Mouse (Mus musculus): ENCODE measurements around the gene Snip1. TPM values are rescaled to one million over a fixed set of nuclear protein-coding genes. Genes with fewer than 3 reads are reported as not detected.

The Snip1 gene
- polyA plus RNA-seq, 1 experiment, result 19.1 TPM

DNA sequence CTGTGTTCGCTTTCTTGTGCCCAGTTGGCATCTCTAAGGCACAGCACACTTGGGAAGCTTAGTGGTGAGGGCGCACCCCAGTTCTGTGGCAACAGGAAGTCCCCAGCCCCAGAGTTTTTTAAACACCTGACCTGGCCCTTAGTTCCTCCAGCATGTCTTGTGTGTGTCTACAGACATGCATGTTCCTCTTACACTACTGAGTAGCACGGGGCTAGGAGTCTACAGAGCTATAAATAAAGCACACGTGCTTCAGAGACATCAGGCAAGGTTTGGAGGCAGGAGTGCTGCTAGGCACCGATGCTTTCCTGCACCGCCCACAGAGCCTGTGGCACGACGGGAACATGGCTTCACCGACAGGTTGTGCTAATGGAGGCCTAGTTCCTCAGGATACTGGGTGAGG lies 11.1 kb upstream of the Snip1 start:
- Histone ChIP-seq H3K4me3 (ENCODE audit: control insufficient read depth, low read depth, low read length) (no peak overlapping the region), H3K27me3 (ENCODE audit: control insufficient read depth, insufficient read depth, low read length) (no peaks in the 10 kb centered on the region), H3K36me3 (ENCODE audit: control insufficient read depth, insufficient read depth, low read length) (peaks cover 5% of the 10 kb centered on the region), H3K27ac (ENCODE audit: control insufficient read depth, insufficient read depth, low read depth, low read length) (no peak overlapping the region), H3K4me1 (ENCODE audit: control insufficient read depth, insufficient read depth, low read length) (no peaks in the 10 kb centered on the region)
- TF ChIP-seq CTCF (IDR thresholded peaks at IDR 0.05; ENCODE audit: control insufficient read depth, insufficient read depth, insufficient replicate concordance, low read depth, low read length) (no peak), POLR2A (IDR thresholded peaks at IDR 0.05; ENCODE audit: control insufficient read depth, low read depth, low read length) (no peak)

DNA sequence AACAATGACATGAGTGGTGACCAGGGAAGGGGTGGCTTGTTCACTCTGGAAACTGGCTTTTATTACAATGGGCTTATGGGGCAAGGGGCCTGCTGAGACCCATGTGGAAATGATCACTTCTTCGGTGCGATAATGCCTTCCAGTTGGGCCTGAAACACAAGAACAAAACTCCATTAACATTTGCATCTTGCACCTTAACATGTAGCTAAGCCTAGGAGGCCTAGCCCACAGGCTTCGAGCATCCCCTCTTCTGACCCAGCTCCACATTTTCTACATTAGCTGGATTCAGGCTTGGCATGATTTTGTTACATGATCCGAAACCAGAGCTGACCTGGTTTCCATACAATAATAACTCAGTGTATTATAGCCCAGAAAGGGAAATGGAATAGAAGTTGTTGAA lies 10.0 kb upstream of the Snip1 start:
- Histone ChIP-seq H3K4me3 (ENCODE audit: control insufficient read depth, low read depth, low read length) (no peak overlapping the region), H3K4me1 (ENCODE audit: control insufficient read depth, insufficient read depth, low read length) (no peaks in the 10 kb centered on the region), H3K27me3 (ENCODE audit: control insufficient read depth, insufficient read depth, low read length) (no peaks in the 10 kb centered on the region), H3K27ac (ENCODE audit: control insufficient read depth, insufficient read depth, low read depth, low read length) (no peak overlapping the region), H3K36me3 (ENCODE audit: control insufficient read depth, insufficient read depth, low read length) (peaks cover 5% of the 10 kb centered on the region)
- TF ChIP-seq POLR2A (IDR thresholded peaks at IDR 0.05; ENCODE audit: control insufficient read depth, low read depth, low read length), result no peak
- no peak for TF ChIP-seq CTCF (IDR thresholded peaks at IDR 0.05; ENCODE audit: control insufficient read depth, insufficient read depth, insufficient replicate concordance, low read depth, low read length)

DNA sequence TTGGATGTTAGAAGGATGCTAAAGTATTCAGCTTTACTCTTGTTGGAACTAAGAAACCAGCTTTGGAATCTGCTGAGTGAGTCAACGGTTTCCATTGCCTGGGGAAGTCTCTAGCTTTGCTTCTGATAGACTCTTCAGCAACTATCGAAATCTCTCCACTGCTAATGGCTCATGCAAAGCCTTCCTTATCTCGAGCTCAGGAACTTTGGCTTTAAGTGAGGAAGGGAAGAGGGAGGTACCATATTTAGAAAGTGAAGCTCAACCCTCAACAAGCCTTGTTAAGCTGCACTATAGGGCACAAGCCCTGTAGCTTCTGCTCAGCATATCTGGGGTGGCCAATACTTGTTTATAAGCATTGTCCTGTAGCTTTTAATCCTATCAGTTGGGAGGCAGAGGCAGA lies 9.2 kb upstream of the Snip1 start:
- Histone ChIP-seq H3K27me3 (ENCODE audit: control insufficient read depth, insufficient read depth, low read length) (no peaks in the 10 kb centered on the region), H3K36me3 (ENCODE audit: control insufficient read depth, insufficient read depth, low read length) (peaks cover 4% of the 10 kb centered on the region), H3K4me3 (ENCODE audit: control insufficient read depth, low read depth, low read length) (no peak overlapping the region), H3K4me1 (ENCODE audit: control insufficient read depth, insufficient read depth, low read length) (no peaks in the 10 kb centered on the region), H3K27ac (ENCODE audit: control insufficient read depth, insufficient read depth, low read depth, low read length) (no peak overlapping the region)
- TF ChIP-seq CTCF (IDR thresholded peaks at IDR 0.05; ENCODE audit: control insufficient read depth, insufficient read depth, insufficient replicate concordance, low read depth, low read length) (no peak), POLR2A (IDR thresholded peaks at IDR 0.05; ENCODE audit: control insufficient read depth, low read depth, low read length) (no peak)

DNA sequence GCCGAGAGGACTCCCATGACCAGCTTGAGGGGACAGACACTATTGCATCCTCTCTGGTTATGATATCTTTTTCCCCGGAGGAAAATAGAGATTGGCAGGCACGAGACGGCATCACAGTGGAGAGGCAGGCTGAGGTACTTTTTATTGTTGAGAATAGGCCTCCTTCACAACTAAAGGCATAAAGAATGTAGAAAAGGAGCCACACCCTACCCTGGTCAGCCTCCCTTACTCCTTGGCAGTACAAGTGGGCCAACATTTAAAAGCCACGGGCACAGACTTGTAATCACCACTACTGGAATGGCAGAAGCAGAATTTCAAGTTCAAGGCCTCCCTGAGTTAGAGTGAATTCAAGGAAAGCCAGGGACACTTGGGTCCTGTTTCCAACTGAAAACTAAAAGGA lies 8.4 kb upstream of the Snip1 start:
- Histone ChIP-seq H3K4me3 (ENCODE audit: control insufficient read depth, low read depth, low read length) (no peak overlapping the region), H3K27ac (ENCODE audit: control insufficient read depth, insufficient read depth, low read depth, low read length) (no peak overlapping the region)

DNA sequence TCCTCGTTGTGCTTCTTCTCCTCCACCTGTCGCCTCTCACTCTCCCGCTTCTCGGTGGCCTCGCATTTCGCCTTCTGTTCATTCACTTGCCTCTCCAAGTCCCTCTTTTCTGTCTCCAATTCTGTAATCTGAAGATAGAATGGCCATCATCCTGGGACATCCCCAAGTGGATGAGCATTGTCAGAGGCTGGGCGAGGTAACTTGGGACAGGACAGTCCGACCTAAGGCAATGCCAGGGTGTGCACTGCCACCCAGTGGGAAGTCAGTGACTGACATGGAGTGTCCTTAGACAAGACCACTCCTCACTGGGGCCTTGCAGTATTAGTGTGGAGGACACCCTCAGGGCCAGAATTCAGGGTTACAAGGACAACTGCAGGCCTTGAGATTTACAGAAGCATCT lies 7.4 kb upstream of the Snip1 start:
- peaks cover 2% of the 10 kb centered on the region; the same call in 1 of the 2 replicates for H3K36me3 ChIP-seq (ENCODE audit: control insufficient read depth, insufficient read depth, low read length)
- no peaks in the 10 kb centered on the region for H3K27me3 ChIP-seq (ENCODE audit: control insufficient read depth, insufficient read depth, low read length)
- H3K4me3 ChIP-seq (ENCODE audit: control insufficient read depth, low read depth, low read length), result no peak overlapping the region
- H3K4me1 ChIP-seq (ENCODE audit: control insufficient read depth, insufficient read depth, low read length), result no peaks in the 10 kb centered on the region
- peak; percentile 77; the same call in 1 of the 2 replicates for TF ChIP-seq CTCF (IDR thresholded peaks at IDR 0.05; ENCODE audit: control insufficient read depth, insufficient read depth, insufficient replicate concordance, low read depth, low read length)
- TF ChIP-seq POLR2A (IDR thresholded peaks at IDR 0.05; ENCODE audit: control insufficient read depth, low read depth, low read length), result no peak
- H3K27ac ChIP-seq (ENCODE audit: control insufficient read depth, insufficient read depth, low read depth, low read length), result no peak overlapping the region

More for the DNA sequence above, 8.4 kb upstream of the Snip1 start:
- no peak for TF ChIP-seq POLR2A (IDR thresholded peaks at IDR 0.05; ENCODE audit: control insufficient read depth, low read depth, low read length)
- no peak for TF ChIP-seq CTCF (IDR thresholded peaks at IDR 0.05; ENCODE audit: control insufficient read depth, insufficient read depth, insufficient replicate concordance, low read depth, low read length)
- Histone ChIP-seq H3K36me3 (ENCODE audit: control insufficient read depth, insufficient read depth, low read length) (peaks cover 2% of the 10 kb centered on the region; the same call in 1 of the 2 replicates), H3K4me1 (ENCODE audit: control insufficient read depth, insufficient read depth, low read length) (no peaks in the 10 kb centered on the region), H3K27me3 (ENCODE audit: control insufficient read depth, insufficient read depth, low read length) (no peaks in the 10 kb centered on the region)

DNA sequence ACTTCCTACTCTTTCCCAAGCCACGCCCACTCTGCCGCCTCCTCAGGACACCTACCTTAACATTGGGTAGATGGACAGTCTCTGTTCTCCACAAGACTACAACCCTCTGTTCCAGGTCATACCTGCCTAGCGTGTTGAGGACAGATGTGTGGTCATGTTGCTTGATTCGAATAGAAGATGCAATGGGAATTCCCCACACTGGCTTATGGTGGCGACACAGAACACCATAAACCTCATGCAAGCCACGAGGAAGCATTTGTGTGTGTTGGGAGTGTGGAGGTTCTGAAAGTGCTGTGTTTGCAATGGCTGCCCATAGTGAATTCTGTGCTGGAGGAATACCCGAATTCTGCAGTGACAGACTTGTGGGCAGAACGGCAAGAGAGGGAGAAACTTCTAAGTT lies 2.6 kb upstream of the Snip1 start:
- H3K4me3 ChIP-seq (ENCODE audit: control insufficient read depth, low read depth, low read length), result no peak overlapping the region
- no peaks in the 10 kb centered on the region for H3K36me3 ChIP-seq (ENCODE audit: control insufficient read depth, insufficient read depth, low read length)
- no peak for TF ChIP-seq POLR2A (IDR thresholded peaks at IDR 0.05; ENCODE audit: control insufficient read depth, low read depth, low read length)
- TF ChIP-seq CTCF (IDR thresholded peaks at IDR 0.05; ENCODE audit: control insufficient read depth, insufficient read depth, insufficient replicate concordance, low read depth, low read length), result no peak
- no peaks in the 10 kb centered on the region for H3K27me3 ChIP-seq (ENCODE audit: control insufficient read depth, insufficient read depth, low read length)
- H3K4me1 ChIP-seq (ENCODE audit: control insufficient read depth, insufficient read depth, low read length), result peaks cover 5% of the 10 kb centered on the region
- H3K27ac ChIP-seq (ENCODE audit: control insufficient read depth, insufficient read depth, low read depth, low read length), result no peak overlapping the region

DNA sequence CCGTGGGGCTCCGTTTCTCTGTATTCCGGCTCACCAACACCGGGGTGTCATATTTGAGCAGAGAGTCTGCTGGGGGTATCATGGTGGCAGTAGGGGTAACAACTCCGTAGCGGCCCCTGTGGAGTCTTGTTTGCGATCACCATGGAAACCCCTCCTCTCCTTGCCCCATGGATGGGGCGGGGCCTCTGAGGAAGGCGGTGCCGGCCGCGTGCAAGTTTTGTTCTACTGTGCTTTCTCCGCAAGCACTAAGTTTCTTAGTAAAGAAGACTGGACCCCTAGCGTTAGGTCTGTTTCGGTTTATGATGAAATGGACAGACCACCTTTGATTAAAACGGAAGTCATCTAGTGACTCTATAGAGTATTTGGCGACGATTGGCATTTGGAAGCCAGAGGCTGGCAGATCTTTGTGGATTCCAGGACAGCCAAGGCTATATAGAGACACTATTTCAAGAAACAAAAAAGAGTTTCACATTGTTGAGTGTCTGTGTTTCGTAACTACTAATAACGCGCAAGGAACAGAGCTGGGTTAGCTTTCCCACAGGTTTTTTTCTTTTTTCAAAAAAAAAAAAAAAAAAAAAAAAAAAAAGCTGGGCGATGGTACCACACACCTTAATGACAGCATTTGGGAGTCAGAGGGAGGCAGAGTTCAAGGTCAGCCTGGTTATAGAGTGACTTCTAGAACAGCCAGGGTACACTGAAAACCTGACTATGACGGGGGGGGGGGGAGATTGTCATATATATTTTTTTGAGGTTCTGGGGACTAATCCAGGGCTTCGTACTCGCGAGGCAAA lies 760 bp upstream of the Snip1 start, which contains the start of gene Dnali1:
Dnali1 (minus strand) TSS at position 187 of the 791 bp plus-strand sequence.
- Histone ChIP-seq H3K36me3 (ENCODE audit: control insufficient read depth, insufficient read depth, low read length) (no peaks in the 10 kb centered on the region), H3K27ac (ENCODE audit: control insufficient read depth, insufficient read depth, low read depth, low read length) (peak within 1 kb of the TSS; percentile 85), H3K27me3 (ENCODE audit: control insufficient read depth, insufficient read depth, low read length) (no peaks in the 10 kb centered on the region), H3K4me3 (ENCODE audit: control insufficient read depth, low read depth, low read length) (peak within 1 kb of the TSS; percentile 92), H3K4me1 (ENCODE audit: control insufficient read depth, insufficient read depth, low read length) (peaks cover 5% of the 10 kb centered on the region)
- TF ChIP-seq POLR2A (IDR thresholded peaks at IDR 0.05; ENCODE audit: control insufficient read depth, low read depth, low read length) (peak; percentile 76), CTCF (IDR thresholded peaks at IDR 0.05; ENCODE audit: control insufficient read depth, insufficient read depth, insufficient replicate concordance, low read depth, low read length) (no peak)
